Mouse (Mus musculus): ENCODE results near the gene Naip6. TPM values are rescaled to one million over a fixed set of nuclear protein-coding genes. Genes with fewer than 3 reads are reported as not detected.

Gene Naip6
- total and polyA plus RNA-seq, 2 experiments from 2014 or later = 0.08 to 0.12 TPM

- no peak for TF ChIP-seq EP300 (IDR thresholded peaks at IDR 0.05; ENCODE audit: low read depth)
- no peak for TF ChIP-seq CTCF (IDR thresholded peaks at IDR 0.05; ENCODE audit: low read depth)
- Histone ChIP-seq H3K36me3 (replicated peaks; ENCODE audit: control insufficient read depth, insufficient read depth, low read length) (no peaks in the 10 kb centered on the region), H3K27me3 (ENCODE audit: control insufficient read depth, insufficient read depth, low read length) (no peaks in the 10 kb centered on the region), H3K9ac (replicated peaks; ENCODE audit: low read depth, low read length) (no peak overlapping the region), H3K27ac (ENCODE audit: low read depth) (no peak overlapping the region), H3K9me3 (replicated peaks; ENCODE audit: control insufficient read depth, low read length) (no peaks in the 10 kb centered on the region), H3K4me1 (ENCODE audit: control insufficient read depth, insufficient read depth) (no peaks in the 10 kb centered on the region), H3K4me2 (ENCODE audit: low read depth, low read length) (no peak overlapping the region), H3K4me3 (ENCODE audit: low read depth, low read length) (no peak overlapping the region)
- DNase-seq (ENCODE audit: low spot score) (no peak), ATAC-seq (ENCODE audit: insufficient read depth, low read depth) (no peak)
These were observed 73.8 kb downstream of the Naip6 start for GRCm38 (mm10) chr13:100243702-100244101.

Other genes starting within 250 kb of the Naip6 start
- 8.5 and 9.5 TPM in 2 replicates for gene Bdp1, start 213.6 kb downstream of the Naip6 start, total RNA-seq (2014; rRNA removed; ENCODE audit: low replicate concordance)
- gene Bdp1, start 213.6 kb downstream of the Naip6 start, polyA plus RNA-seq (2015; fragmentation: Nextera tagmentation; extraction: Ambion mirVana) = 13.2 and 16.0 TPM in 2 replicates
- gene Serf1, start 209.7 kb downstream of the Naip6 start, total RNA-seq (2014; rRNA removed; ENCODE audit: low replicate concordance) = 7.4 and 30.1 TPM in 2 replicates
- gene Serf1, start 209.7 kb downstream of the Naip6 start, polyA plus RNA-seq (2015; fragmentation: Nextera tagmentation; extraction: Ambion mirVana) = 83.4 and 89.6 TPM in 2 replicates
- gene Smn1, start 192.8 kb downstream of the Naip6 start, total RNA-seq (2014; rRNA removed; ENCODE audit: low replicate concordance) = 9.1 and 28.2 TPM in 2 replicates
- gene Smn1, start 192.8 kb downstream of the Naip6 start, polyA plus RNA-seq (2015; fragmentation: Nextera tagmentation; extraction: Ambion mirVana) = 16.5 and 17.5 TPM in 2 replicates
- gene Naip2, start 115.6 kb downstream of the Naip6 start, total RNA-seq (2014; rRNA removed; ENCODE audit: low replicate concordance) = 0.69 and 0.81 TPM in 2 replicates
- gene Naip2, start 115.6 kb downstream of the Naip6 start, polyA plus RNA-seq (2015; fragmentation: Nextera tagmentation; extraction: Ambion mirVana) = 0.12 and 0.14 TPM in 2 replicates
- gene Naip5, start 71.4 kb downstream of the Naip6 start, total RNA-seq (2014; rRNA removed; ENCODE audit: low replicate concordance) = 1.5 TPM in 1 of 2 replicates, not detected in the other
- gene Naip5, start 71.4 kb downstream of the Naip6 start, polyA plus RNA-seq (2015; fragmentation: Nextera tagmentation; extraction: Ambion mirVana) = 0.08 and 0.14 TPM in 2 replicates
- gene Naip1, start 135.2 kb upstream of the Naip6 start, total RNA-seq (2014; rRNA removed; ENCODE audit: low replicate concordance) = not detected in 2 replicates
- gene Naip1, start 135.2 kb upstream of the Naip6 start, polyA plus RNA-seq (2015; fragmentation: Nextera tagmentation; extraction: Ambion mirVana) = not detected in 2 replicates
- 10.2 and 15.1 TPM in 2 replicates for gene Gtf2h2, start 174.9 kb upstream of the Naip6 start, total RNA-seq (2014; rRNA removed; ENCODE audit: low replicate concordance)
- gene Gtf2h2, start 174.9 kb upstream of the Naip6 start, polyA plus RNA-seq (2015; fragmentation: Nextera tagmentation; extraction: Ambion mirVana) = 32.5 and 36.2 TPM in 2 replicates
- 2.0 and 6.1 TPM in 2 replicates for gene Ocln, start 235.0 kb upstream of the Naip6 start, total RNA-seq (2014; rRNA removed; ENCODE audit: low replicate concordance)
- gene Ocln, start 235.0 kb upstream of the Naip6 start, polyA plus RNA-seq (2015; fragmentation: Nextera tagmentation; extraction: Ambion mirVana) = 1.6 and 1.7 TPM in 2 replicates